ENCODE assay signal across 25 mouse cellular contexts in the genomic region with DNA sequence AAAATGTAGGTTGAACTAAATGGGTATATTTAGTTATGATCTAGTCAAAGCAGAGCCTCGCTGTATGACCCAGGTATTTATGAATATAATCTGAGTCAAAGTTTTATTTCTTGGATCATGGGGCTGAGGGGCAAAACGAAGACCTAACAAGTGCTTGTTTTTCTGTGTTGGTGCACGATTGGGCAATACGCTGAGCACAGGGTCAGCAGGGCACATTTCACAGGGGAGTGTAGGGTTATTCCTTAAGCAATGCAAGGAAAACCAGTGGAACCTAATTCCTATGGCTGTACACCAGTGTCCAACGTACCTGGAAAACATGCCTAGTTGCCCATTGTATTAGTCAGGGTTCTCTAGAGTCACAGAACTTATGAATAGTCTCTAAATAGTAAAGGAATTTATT.
"Had no signal": no experiment of that assay in that cellular context is flagged by ENCODE, and none has a peak within 500 bp of the region (broad histone marks: within the 10 kb centered on the region; RNA-seq: fewer than 3 reads in every experiment).

No protein-coding gene starts in this region.

- DNase-seq: gastrocnemius, postnatal 14 days; gastrocnemius, postnatal 36 days; heart, adult 18-20 months; heart, postnatal 14 days; heart, postnatal 36 days; kidney, adult 11 months; kidney, adult 2 months; kidney, adult 9 months; kidney, postnatal 14 days; kidney, postnatal 36 days; layer of hippocampus, adult 9-11 months; layer of hippocampus, postnatal 36 days; left cerebral cortex, postnatal 4 days had no signal

- H3K27ac ChIP-seq: heart, embryonic 13.5 days; heart, embryonic 15.5 days; hindbrain, embryonic 13.5 days; hindbrain, embryonic 15.5 days; hindbrain, postnatal 0 days; kidney, embryonic 15.5 days; kidney, postnatal 0 days; limb, embryonic 13.5 days; limb, embryonic 15.5 days; liver, embryonic 14.5 days had no signal

- H3K27me3 ChIP-seq: heart, embryonic 13.5 days; heart, embryonic 15.5 days; hindbrain, embryonic 13.5 days; hindbrain, embryonic 15.5 days; kidney, embryonic 15.5 days; limb, embryonic 13.5 days; limb, embryonic 15.5 days had no signal

- H3K9me3 ChIP-seq: heart, embryonic 13.5 days; heart, embryonic 15.5 days; hindbrain, embryonic 13.5 days; hindbrain, embryonic 15.5 days; kidney, embryonic 15.5 days; limb, embryonic 13.5 days; limb, embryonic 15.5 days had no signal

- H3K4me3 ChIP-seq: heart, embryonic 13.5 days; heart, embryonic 15.5 days; hindbrain, embryonic 13.5 days; hindbrain, embryonic 15.5 days; kidney, embryonic 15.5 days; limb, embryonic 13.5 days; limb, embryonic 15.5 days had no signal

- H3K36me3 ChIP-seq: heart, embryonic 13.5 days; heart, embryonic 15.5 days; hindbrain, embryonic 13.5 days; hindbrain, embryonic 15.5 days; kidney, embryonic 15.5 days; limb, embryonic 13.5 days; limb, embryonic 15.5 days had no signal

- H3K4me1 ChIP-seq: hindbrain, embryonic 13.5 days; hindbrain, embryonic 15.5 days; kidney, embryonic 15.5 days; limb, embryonic 15.5 days had no signal

- H3K9ac ChIP-seq: heart, embryonic 13.5 days; heart, embryonic 15.5 days; hindbrain, embryonic 13.5 days; hindbrain, embryonic 15.5 days; kidney, embryonic 15.5 days; limb, embryonic 13.5 days; limb, embryonic 15.5 days; liver, embryonic 14.5 days had no signal

- ATAC-seq: hindbrain, postnatal 0 days; intestine, embryonic 16.5 days had no signal

- H3K4me2 ChIP-seq: heart, embryonic 11.5 days; heart, embryonic 13.5 days; heart, embryonic 15.5 days; hindbrain, embryonic 13.5 days; hindbrain, embryonic 15.5 days; kidney, embryonic 15.5 days; limb, embryonic 13.5 days; limb, embryonic 15.5 days had no signal
